Mouse (Mus musculus) CD4-positive helper T cell, adult 2 months (primary cell): ENCODE results near the gene Dnmt3c.
A peak's percentile ranks its signal among the peaks of the same experiment; 100 is the strongest.

Source experiments
- DNase-seq: peaks from one replicate; pipeline ENCODE4 v3.0.0-alpha.2; 2012; ENCODE audit warnings: low read depth, missing footprints, low spot score

The Dnmt3c gene

DNA sequence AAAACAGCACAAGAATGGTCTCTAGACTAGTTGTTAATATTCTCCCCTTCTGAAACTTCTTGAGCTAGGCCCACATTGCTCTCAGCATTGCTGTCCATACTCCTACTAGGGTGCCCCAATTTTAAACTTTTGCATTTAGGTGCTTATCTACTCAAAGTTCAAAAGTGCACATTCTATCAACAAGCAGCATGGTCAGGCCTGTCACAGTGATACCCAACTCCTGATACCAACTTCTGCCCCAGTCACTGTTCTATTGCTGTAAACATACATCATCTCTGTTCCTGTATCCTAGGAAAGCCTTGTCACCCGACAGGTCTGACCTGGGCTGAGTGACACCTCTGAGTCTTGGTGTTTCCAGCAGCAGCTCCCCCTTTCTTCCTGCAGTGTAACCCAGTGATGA lies 26.6 kb downstream of the Dnmt3c start:
- no peak for DNase-seq

DNA sequence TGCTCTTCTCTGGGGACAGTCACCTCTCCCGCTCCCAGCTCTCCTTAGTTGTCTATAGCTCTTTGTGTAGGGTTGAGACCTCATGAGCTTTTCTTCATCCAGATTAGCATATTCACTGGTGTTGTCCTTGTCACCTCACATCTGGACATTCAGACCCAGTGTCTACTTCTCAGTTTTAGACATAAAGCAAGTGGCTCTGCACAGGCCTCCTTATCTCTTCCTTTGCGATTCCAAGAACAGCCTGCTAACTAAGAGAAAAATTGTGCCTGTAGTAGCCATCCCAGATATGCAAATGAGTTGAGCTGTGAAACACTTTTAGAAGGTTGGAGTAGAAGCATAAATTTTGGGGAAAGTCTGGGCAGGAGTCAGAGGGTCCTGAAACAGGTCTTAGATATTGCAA lies 28.0 kb downstream of the Dnmt3c start:
- no peak for DNase-seq

DNA sequence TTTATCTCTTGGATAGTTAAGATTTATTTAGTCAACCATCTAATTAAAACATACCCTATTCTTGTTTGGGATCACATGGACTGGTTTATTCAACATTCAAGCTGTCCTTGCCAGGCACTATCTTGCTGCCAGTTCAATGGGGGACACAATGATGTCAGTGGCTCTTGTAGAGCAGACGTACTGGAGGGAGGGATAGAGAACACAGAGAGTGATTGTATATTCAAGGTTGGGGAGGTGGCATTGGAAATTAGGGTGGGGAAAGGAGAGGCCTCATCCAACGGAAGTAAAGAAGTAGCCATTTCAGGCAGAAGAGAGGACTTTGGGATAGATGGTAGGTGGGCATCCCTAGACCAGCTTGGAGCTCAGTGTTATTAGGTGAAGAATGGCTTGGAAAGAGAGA lies 28.4 kb downstream of the Dnmt3c start:
- DNase-seq, result no peak

DNA sequence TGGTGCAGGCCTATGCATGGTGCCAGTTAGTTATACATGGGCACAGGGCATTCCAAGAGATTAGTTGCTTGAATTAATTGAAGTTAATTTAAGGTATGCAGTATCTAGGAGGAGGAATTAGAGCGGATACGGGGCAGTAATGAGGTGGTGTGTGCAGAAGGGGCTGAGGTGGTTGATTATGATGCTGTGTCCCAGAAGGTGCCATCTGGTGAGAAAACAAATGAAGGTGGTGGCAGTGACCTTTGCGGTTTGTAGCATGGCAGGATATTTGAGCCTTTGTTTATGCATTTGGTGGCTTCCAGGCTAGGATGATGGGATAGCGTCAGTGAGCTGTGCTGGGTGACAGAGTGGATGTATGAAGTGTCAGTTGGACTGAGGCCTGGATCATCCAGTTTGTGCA lies 28.8 kb downstream of the Dnmt3c start:
- DNase-seq, result no peak

DNA sequence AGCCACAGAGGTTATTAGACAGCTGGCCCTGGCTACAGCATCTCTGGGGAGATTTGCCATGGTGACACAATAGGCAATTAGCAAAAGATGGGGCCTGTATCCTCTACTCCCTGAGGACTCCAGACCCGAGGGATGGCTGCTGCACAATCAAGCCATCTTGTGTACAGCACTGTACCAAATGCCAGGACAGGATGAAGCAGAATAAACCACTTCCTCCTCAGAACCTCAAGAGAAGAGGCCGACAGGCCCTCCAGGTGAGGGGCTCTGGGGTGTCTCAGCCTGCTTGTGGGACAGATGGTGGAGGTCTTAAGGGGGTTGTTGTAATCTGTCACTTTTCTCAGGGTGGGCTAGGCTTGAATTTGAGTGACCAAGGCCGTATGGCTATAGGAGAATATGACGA lies 37.6 kb downstream of the Dnmt3c start:
- no peak for DNase-seq

DNA sequence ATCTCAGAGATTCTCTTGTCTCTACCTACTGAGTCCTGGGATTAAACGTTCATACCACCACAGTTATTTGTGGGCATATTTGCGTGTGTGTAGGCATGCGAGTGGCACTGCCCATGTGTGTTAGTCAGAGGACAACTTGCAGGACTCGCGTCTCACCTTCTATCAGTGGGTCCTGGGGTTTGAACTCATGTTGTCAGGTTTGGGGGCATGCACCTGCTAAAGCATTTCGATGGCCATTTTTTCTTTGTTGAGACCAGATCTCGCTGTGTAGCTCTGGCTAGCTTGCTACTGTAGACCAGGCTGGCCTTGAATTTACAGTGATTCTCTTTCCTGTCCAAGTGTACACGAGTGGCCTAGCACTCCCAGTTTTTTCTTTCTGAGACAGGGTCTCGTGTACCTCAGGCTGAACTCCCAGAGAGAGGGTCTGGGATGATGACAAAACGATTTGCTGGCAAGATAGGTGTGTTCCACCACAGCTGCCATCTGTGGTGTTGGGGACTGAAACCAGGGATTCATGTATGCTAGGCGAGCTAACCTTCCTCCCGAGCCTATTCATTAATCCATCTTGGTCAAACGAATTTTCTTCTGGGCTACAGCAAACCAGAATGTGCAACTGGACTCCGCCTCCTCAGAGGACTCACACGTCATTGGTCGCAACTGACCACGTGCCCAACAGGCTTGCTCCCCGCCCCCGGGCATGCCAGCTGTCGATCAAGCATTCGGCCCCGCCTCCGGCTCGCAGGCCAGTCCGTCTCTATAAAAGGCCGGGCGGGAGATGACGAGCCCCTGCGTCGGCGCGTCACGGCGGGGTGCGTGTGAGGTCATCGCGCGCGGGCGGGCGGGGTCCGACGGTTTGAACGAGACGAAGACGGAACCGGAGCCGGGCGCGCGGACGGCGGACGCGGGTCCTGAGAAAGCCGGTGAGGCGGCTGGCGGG lies 44.3 kb downstream of the Dnmt3c start, which contains the start of gene Mapre1:
Gene Mapre1 (plus strand): TSS at position 775 of the 937 bp plus-strand sequence.
- DNase-seq, result peak; percentile 99

DNA sequence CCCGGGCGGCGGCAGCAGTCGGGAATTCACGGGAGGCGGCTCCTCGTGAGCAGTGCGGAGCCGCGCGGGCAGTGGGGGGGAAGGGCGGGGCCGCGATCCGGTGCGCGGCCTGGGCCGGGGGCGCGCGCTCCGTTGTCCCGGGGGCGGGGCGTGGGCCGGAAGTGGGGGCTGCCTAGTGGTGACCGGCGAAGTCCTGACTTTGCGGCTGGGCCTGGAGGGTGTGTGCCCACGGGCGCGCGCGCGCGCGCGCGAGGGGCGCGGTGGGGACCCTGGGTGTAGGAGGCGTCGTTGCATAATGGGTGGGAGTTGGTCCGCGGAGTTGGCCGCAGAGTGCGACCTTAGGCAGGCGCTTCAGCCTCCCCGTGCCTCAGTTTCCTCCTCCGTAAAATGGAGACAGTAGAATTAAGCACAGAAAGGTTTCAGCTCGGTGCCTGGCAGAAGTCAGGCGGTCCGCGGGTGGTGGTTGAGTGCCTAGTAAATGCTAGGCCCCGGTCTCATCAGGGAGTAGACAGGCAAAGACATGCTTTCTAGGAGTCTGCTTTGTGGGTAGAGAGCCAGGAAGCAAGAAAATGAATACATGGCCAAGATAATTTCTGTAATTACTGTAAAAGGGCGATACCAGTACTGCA lies 45.1 kb downstream of the Dnmt3c start:
- DNase-seq, result no peak

DNA sequence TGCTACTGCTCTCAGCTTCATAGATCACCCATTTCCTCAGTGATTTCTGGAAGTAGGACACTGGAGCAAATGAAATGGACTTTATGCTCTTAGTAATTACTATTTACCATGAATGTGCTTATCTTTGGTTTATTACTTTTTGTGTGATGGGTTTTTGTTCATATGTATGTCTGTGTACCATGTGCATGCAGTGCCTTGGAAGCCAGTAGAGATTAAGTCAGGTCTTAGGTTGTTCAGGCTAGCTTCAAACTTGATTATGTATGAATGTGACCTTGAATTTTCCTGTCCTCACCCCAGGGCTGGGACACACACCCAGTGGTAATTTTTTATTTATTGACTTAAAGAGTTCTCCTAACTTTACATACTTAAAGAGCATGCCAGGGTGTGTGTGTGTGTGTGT lies 51.5 kb downstream of the Dnmt3c start:
- DNase-seq, result no peak

DNA sequence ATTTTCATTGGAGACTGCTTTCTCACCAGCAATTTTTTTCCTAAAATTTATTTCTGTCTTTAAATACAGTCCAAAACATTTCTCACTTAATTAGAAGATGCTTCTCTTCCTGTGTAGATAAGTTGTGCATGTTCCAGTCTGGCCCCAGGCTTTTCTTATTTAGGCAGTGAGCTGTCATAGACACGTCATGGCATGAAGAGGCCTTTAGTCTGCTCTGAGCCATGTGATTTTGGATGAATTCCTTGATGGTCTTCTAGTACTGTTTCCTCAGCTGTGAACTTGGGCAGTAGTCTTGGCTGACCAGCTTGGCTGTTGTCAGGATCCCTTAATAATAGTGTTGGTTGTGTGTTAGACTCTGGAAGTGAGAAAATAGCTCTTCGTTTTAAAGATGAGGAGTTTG lies 53.9 kb downstream of the Dnmt3c start:
- no peak for DNase-seq

DNA sequence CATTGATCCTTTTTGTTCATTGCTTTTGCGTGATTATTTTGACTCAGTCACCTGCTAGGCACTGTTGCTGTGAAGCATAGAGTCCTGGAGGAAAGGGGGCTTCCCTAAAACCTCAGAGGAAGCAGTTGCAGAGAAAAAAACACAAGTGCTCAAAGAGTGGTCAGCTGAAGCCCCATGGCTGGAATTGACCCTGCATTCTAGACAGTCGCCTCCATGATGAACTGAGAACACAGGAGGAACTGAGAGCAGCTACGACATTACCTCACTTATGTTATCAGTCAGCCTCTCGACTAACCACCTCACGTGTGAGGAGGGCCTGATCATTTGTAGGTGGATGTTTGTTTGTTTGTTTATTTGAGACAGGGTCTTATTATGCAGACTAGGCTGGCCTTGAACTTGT lies 65.7 kb downstream of the Dnmt3c start:
- no peak for DNase-seq

DNA sequence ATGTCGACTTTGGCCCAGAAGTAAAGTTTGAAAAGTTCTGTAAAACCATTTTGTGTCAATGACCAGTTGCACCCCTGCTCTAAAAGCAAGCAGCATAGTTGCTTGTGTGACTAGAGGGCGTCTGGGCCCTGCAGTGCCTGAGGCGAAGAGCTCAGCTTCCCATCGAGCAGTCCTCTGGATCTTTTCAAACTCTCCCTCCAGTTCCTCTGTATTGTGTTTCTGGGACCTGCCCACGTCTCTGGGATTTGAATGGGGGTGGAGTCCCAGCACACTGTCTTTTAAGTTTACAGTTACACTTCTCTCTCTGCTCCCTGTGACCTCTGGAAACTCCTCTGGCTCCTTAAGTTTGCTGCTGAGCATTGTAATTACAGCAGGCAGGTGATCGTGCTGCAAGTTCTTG lies 71.0 kb downstream of the Dnmt3c start:
- DNase-seq, result no peak

DNA sequence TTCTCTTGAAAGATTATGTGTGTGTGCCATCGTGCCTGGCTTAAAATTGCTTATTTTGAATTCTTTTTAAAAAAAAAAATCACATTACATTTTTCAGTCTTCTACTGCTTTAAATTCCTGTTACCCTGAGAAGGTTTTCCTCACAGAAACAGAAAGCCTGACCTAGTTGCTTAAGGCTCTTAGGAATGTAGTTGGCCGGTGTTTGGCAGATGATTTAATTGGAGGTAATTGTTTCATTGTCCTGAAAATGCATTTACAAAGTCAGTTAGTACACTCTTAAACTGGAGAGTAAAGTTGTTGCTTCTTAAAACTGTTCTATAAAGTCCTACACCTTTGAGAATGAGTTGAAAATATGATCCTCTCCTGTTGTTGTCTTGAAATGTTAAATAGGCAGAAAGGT lies 72.4 kb downstream of the Dnmt3c start:
- no peak for DNase-seq

DNA sequence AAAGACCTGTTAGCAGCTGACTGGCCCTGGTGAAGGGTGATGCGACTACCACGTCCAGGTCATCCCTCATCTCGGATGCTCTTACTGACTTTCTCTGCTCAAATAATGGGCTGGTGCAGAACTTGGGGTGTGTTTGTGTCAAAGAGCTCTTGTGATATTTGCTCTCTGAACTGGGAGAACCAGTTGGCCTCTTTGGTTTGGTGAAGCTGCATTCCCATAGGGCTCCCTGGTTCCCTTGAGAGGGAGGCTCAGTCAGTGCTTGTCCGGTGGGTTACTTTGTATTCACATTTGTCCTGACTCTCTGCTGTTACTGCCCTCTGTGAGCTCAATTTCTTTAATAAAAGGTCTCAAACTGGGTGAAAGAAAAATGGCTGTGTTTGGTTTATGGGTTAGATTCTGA lies 76.5 kb downstream of the Dnmt3c start:
- no peak for DNase-seq

DNA sequence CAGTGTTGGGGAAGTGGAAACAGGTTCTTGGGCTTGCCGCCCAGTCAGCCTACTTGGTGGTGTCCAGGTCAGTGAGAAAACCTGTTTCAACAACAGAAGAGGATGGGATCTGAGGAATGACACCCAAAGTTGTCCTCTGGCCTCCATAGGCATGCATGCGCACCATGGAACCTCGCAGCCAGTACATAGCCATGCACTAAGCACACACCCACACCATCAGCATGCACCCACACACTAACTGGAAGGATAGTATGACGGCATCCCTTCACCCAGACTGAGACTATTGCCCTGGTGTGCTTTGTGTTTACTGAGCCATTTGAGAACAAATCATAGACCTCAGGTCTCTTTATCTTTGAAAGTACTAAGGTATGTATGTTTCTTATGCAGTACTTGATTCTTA lies 79.0 kb downstream of the Dnmt3c start:
- no peak for DNase-seq

DNA sequence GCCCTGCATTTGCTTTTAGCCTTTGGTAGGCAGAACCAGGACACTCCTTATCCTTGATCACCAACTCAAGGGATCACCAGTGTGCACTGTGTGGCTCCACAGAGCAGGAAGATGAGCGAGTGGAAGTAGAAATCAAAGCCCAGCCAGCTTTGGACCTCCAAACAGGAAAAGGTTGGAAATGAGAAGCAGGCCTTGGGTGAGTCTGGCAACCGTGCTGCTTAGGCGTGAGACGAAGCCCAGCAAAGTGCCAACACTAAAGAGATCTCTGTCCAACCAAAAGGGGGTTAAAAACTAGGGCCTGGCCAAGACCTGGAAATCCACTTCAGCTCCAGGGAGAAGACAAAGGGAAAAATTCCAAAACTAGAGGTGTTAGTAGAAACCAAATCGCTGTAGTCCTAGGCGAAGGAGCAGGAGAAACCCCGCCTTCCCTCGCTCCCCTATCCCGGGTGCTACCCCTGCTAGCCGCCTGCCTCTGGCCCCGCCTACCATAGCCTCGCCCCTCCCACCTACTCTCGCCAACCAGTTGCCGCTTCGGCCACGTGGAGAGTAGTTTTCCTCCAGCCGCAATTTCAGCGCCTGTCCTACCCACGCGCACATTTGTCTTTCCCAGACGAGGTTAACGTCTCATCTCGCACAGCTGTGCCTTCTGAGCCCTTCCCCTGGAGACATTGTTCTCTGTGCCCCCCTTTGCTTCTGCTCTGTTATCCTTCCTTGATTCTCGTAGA lies 82.3 kb downstream of the Dnmt3c start:
- DNase-seq, result peak; percentile 75
